Mouse (Mus musculus) heart, embryonic 11.5 days (tissue): ENCODE results near the gene Runx1. TPM values are rescaled to one million over a fixed set of nuclear protein-coding genes. Genes with fewer than 3 reads are reported as not detected.

Source experiments
- ATAC-seq: fragments of 200-750 bp; cut with Nextera tagmentation; replicated peaks from 2 replicates; pipeline ENCODE4 v1.8.0; 2017; ENCODE audit warnings: moderate library complexity; ENCODE audit not compliant: insufficient number of reproducible peaks, low FRiP score, low TSS enrichment
- H3K27ac ChIP-seq: fragments of 300-500 bp; sonication (generic); 2 replicates; pipeline ENCODE4 v1.5.1; 2014; ENCODE audit warnings: mild to moderate bottlenecking, low read depth, low read length
- H3K27me3 ChIP-seq: fragments of 300-500 bp; sonication (generic); 2 replicates; pipeline ENCODE4 v1.6.1; 2014; ENCODE audit warnings: mild to moderate bottlenecking, low read length, mixed read lengths; ENCODE audit not compliant: control insufficient read depth, insufficient read depth
- H3K36me3 ChIP-seq: fragments of 300-500 bp; sonication (generic); 2 replicates; pipeline ENCODE4 v1.6.1; 2014; ENCODE audit warnings: mild to moderate bottlenecking, low read length, moderate library complexity, mixed read lengths; ENCODE audit not compliant: control insufficient read depth, insufficient read depth
- H3K4me1 ChIP-seq: fragments of 300-500 bp; sonication (generic); 2 replicates; pipeline ENCODE4 v1.6.1; 2014; ENCODE audit warnings: low read length; ENCODE audit not compliant: control insufficient read depth, insufficient read depth
- H3K4me2 ChIP-seq: fragments of 300-500 bp; sonication (generic); 2 replicates; pipeline ENCODE4 v1.6.1; 2014; ENCODE audit warnings: mild to moderate bottlenecking, moderate library complexity
- H3K4me3 ChIP-seq: fragments of 300-500 bp; sonication (generic); 2 replicates; pipeline ENCODE4 v1.5.1; 2014; ENCODE audit warnings: low read depth, low read length
- H3K9ac ChIP-seq: fragments of 300-500 bp; sonication (generic); 2 replicates; pipeline ENCODE4 v1.6.1; 2014; ENCODE audit warnings: mild to moderate bottlenecking, low read depth, low read length, moderate library complexity
- H3K9me3 ChIP-seq: fragments of 300-500 bp; sonication (generic); replicated peaks from 2 replicates; pipeline ENCODE4 v1.6.1; 2016; ENCODE audit warnings: low read length; ENCODE audit not compliant: control insufficient read depth
- WGBS: fragments of 180-500 bp; shearing (Covaris S2); extraction: QIAGEN DNeasy Blood & Tissue Kit; methylation state at CpG from one replicate; pipeline ENCODE4 v1.1.7; 2014; ENCODE audit not compliant: insufficient replicate concordance; 5-methylcytosine and 5-hydroxymethylcytosine counted together
- polyA plus RNA-seq: library from polyadenylated mRNA; unstranded; fragments of >200 nt; fragmentation: Nextera tagmentation; extraction: Ambion mirVana; gene quantifications from 2 replicates; pipeline ENCODE4 v1.2.1, GENCODE M21; 2014

Runx1 gene
- polyA plus RNA-seq, 1 experiment from 2014 or later, result 2.5 TPM

- no peak overlapping the region for H3K4me2 ChIP-seq
- H3K9me3 ChIP-seq, result no peaks in the 10 kb centered on the region
- no peaks in the 10 kb centered on the region for H3K4me1 ChIP-seq
- no peak overlapping the region for H3K4me3 ChIP-seq
- no peak overlapping the region for H3K9ac ChIP-seq
- no peak overlapping the region for H3K27ac ChIP-seq
- no peak for ATAC-seq
- peaks cover 25% of the 10 kb centered on the region for H3K27me3 ChIP-seq
- no peaks in the 10 kb centered on the region for H3K36me3 ChIP-seq
- 7% methylated on average over 5 of the region's 5 CpGs for WGBS
Measured at GRCm38 (mm10) chr16:92566146-92566545, 259.8 kb downstream of the Runx1 start.

DNA sequence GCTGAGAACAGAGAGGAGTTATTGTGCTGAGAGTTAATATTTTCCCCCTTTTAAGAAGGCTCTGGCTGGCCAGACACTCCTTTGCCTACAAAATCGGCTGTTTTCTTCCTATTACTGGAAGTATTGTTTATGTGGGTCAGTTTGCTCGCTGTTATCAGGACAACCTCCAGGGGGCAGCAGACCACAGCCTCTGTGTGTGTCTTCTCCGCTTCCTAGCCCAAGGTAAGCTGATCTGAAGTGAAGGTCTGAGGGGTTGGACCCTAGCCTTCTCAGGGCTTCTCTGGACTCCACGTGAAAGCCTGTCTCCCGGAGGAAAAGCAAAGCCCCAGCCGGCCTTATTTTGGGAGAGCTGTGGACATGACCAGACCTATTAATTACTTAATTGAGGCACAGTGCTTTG, 260.2 kb downstream of the Runx1 start:
- ATAC-seq, result no peak
- WGBS, result 2% methylated on average over 6 of the region's 6 CpGs
- Histone ChIP-seq H3K4me3 (no peak overlapping the region), H3K36me3 (no peaks in the 10 kb centered on the region), H3K27ac (no peak overlapping the region), H3K4me2 (no peak overlapping the region), H3K9me3 (no peaks in the 10 kb centered on the region), H3K4me1 (no peaks in the 10 kb centered on the region), H3K9ac (no peak overlapping the region), H3K27me3 (peaks cover 25% of the 10 kb centered on the region)

GRCm38 (mm10) chr16:92565291-92565690, 260.7 kb downstream of the Runx1 start:
- no peak overlapping the region for H3K4me2 ChIP-seq
- H3K27me3 ChIP-seq, result peaks cover 27% of the 10 kb centered on the region
- H3K27ac ChIP-seq, result no peak overlapping the region
- no peak overlapping the region for H3K4me3 ChIP-seq
- ATAC-seq, result no peak
- no peaks in the 10 kb centered on the region for H3K4me1 ChIP-seq
- WGBS, result 69% methylated on average over 11 of the region's 11 CpGs
- H3K9ac ChIP-seq, result no peak overlapping the region
- no peaks in the 10 kb centered on the region for H3K36me3 ChIP-seq
- no peaks in the 10 kb centered on the region for H3K9me3 ChIP-seq

- Histone ChIP-seq H3K9ac (no peak overlapping the region), H3K36me3 (no peaks in the 10 kb centered on the region), H3K4me3 (no peak overlapping the region), H3K9me3 (no peaks in the 10 kb centered on the region), H3K27me3 (peaks cover 3% of the 10 kb centered on the region; the same call in 1 of the 2 replicates), H3K27ac (no peak overlapping the region), H3K4me2 (no peak overlapping the region), H3K4me1 (0 out of 2 replicates have a peak, but pooled peaks cover 2% of the 10 kb centered on the region)
- 50% methylated on average over 1 of the region's 1 CpGs for WGBS
- no peak for ATAC-seq
Measured at GRCm38 (mm10) chr16:92555051-92555450, 270.9 kb downstream of the Runx1 start.

DNA sequence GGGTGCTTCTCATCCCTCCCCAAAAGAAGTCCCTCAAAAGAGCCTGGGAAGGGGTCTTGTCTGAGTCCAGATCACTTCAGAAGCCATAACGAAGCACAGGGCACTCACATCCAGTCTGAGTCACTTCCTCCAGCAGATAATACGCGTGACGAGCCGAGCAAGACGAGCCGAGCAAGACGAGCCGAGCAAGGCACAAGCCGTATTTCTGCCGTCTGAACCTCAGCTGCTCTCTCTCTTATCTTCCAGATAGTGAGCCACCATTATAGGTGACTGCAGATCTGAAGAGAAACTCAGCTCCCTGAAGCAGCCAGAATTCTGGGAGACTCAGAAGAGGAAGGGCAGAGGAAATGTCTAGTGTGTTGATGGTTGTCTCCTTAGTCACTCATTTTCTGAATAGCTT, 273.1 kb downstream of the Runx1 start:
- H3K9me3 ChIP-seq, result no peaks in the 10 kb centered on the region
- no peak overlapping the region for H3K27ac ChIP-seq
- no peaks in the 10 kb centered on the region for H3K36me3 ChIP-seq
- no peak for ATAC-seq
- H3K4me2 ChIP-seq, result peak overlapping the region; percentile 31; the same call in 1 of the 2 replicates
- 7% methylated on average over 11 of the region's 11 CpGs for WGBS
- H3K4me3 ChIP-seq, result no peak overlapping the region
- H3K9ac ChIP-seq, result no peak overlapping the region
- H3K4me1 ChIP-seq, result 0 out of 2 replicates have a peak, but pooled peaks cover 2% of the 10 kb centered on the region
- no peaks in the 10 kb centered on the region; the same call in 1 of the 2 replicates for H3K27me3 ChIP-seq

DNA sequence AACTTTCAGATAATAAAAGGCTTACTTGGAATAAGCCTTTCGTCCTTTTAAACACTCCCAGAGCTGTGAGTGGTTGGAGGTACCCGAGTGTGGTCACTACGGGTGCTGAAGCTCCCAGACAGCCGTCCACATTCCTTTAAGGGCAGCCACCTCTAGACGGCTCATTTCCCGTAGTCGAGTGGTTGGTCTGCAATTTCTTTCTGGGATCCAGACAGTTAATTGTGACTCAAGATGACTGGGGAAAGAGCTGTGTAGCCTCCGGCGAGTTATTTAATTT, 273.9 kb downstream of the Runx1 start:
- H3K4me2 ChIP-seq, result no peak overlapping the region
- no peak for ATAC-seq
- no peaks in the 10 kb centered on the region for H3K36me3 ChIP-seq
- no peak overlapping the region for H3K4me3 ChIP-seq
- H3K9me3 ChIP-seq, result no peaks in the 10 kb centered on the region
- no peaks in the 10 kb centered on the region; the same call in 1 of the 2 replicates for H3K27me3 ChIP-seq
- WGBS, result 64% methylated on average over 9 of the region's 9 CpGs
- no peak overlapping the region for H3K27ac ChIP-seq
- H3K9ac ChIP-seq, result no peak overlapping the region
- 0 out of 2 replicates have a peak, but pooled peaks cover 2% of the 10 kb centered on the region for H3K4me1 ChIP-seq
